Mouse (Mus musculus) heart, postnatal 0 days (tissue): Measurements from ENCODE around the gene Trim31.

Experiments
- CTCF ChIP-seq: IDR thresholded peaks from 2 replicates; pipeline ENCODE4 v1.5.1; 2016; ENCODE audit warnings: antibody characterized with exemption, control low read depth, low read depth
- EP300 ChIP-seq: IDR thresholded peaks from 2 replicates; pipeline ENCODE4 v1.6.1; 2016; ENCODE audit warnings: antibody characterized with exemption, low read depth

DNA sequence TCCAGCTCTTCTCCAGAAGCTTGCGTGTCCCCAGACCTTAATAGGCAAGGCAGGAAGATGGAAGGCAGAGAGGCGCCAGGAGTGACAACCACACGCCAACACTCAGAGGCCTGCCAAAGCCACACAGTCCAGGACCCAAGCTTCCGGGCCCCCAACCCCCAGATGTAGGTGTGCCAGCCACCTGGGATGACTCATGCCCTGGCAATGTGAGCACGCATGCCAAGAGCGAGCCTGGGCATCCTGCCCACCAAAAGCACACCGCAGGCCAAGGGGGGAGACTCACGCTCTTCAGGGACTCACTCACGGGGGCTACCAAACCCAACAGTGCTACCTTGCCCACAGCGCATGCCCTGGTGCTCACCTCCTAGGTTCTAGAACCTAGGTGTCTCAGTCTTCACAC lies 44.5 kb downstream of the Trim31 start:
- TF ChIP-seq CTCF (no peak), EP300 (no peak)
